Mouse (Mus musculus): Measurements from ENCODE around the gene Adgrg3. TPM values are rescaled to one million over a fixed set of nuclear protein-coding genes. Genes with fewer than 3 reads are reported as not detected.

The Adgrg3 gene
- polyA plus RNA-seq, 1 experiment from 2014 or later, result 3.6 TPM

DNA sequence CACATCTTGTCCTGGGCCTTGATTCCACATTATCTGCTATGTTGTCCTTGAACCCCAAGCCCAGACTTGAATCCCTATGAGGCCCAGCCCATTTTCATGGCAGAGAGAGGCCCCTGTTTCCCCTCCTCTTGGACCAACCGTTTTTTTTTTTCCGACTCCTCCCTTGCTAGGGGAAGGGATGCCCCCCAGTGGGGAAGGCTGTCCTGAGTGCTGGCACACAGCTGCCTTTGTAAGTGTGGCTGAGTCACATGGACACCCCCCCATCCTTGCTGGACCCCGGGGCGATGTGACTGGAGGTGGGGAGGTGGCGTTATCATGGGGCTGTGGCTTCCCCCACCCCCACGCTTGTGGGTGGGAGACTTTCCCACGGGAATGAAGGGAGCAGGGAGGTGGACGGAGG, 36.5 kb upstream of the Adgrg3 start:
- no peaks in the 10 kb centered on the region for H3K36me3 ChIP-seq (ENCODE audit: control insufficient read depth, insufficient read depth, low read length)
- 0 out of 2 replicates have a peak, but pooled peaks cover 4% of the 10 kb centered on the region for H3K27me3 ChIP-seq (replicated peaks; ENCODE audit: control insufficient read depth, insufficient read depth, low read length)
- no peak overlapping the region for H3K27ac ChIP-seq (ENCODE audit: low read depth)
- WGBS, result 55% methylated on average over 8 of the region's 8 CpGs
- DNase-seq (ENCODE audit: low spot score) (no peak), ATAC-seq (replicated peaks; ENCODE audit: low FRiP score, low TSS enrichment, low read depth) (no peak)
- no peak overlapping the region for H3K4me2 ChIP-seq (ENCODE audit: low read length)
- 0 out of 2 replicates have a peak, but pooled peaks cover 12% of the 10 kb centered on the region for H3K4me1 ChIP-seq (replicated peaks; ENCODE audit: control insufficient read depth, insufficient read depth, low read length)
- H3K9me3 ChIP-seq (ENCODE audit: control insufficient read depth, low read length), result no peaks in the 10 kb centered on the region
- no peak overlapping the region for H3K9ac ChIP-seq (ENCODE audit: low read length)
- no peak overlapping the region for H3K4me3 ChIP-seq (ENCODE audit: low read depth, low read length)

DNA sequence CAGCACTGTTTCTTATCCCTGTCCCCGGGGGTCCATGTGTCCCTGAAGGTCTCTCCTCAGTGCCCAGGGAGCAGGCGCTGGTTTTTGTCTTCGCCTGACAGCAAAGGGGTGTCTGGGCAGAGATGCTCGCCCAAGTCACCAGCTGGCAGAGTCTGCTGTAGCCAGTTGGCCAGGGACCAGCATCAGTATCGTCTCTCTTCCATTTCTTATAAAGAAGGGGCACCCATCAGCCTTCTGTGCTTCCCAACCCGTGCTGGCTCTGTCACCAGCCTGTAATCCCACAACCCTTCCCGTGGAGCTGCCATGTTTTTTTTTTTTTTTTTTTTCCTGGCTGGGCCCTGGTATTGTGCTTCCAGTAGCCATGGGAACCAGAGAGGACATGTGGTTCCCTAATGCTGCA, 35.6 kb upstream of the Adgrg3 start:
- H3K27me3 ChIP-seq (replicated peaks; ENCODE audit: control insufficient read depth, insufficient read depth, low read length), result 0 out of 2 replicates have a peak, but pooled peaks cover 2% of the 10 kb centered on the region
- H3K4me3 ChIP-seq (ENCODE audit: low read depth, low read length), result no peak overlapping the region
- H3K9ac ChIP-seq (ENCODE audit: low read length), result no peak overlapping the region
- WGBS, result 66% methylated on average over 7 of the region's 7 CpGs
- 0 out of 2 replicates have a peak, but pooled peaks cover 12% of the 10 kb centered on the region for H3K4me1 ChIP-seq (replicated peaks; ENCODE audit: control insufficient read depth, insufficient read depth, low read length)
- H3K27ac ChIP-seq (ENCODE audit: low read depth), result no peak overlapping the region
- H3K4me2 ChIP-seq (ENCODE audit: low read length), result no peak overlapping the region
- no peaks in the 10 kb centered on the region for H3K9me3 ChIP-seq (ENCODE audit: control insufficient read depth, low read length)
- no peak for ATAC-seq (replicated peaks; ENCODE audit: low FRiP score, low TSS enrichment, low read depth)
- no peak for DNase-seq (ENCODE audit: low spot score)
- no peaks in the 10 kb centered on the region for H3K36me3 ChIP-seq (ENCODE audit: control insufficient read depth, insufficient read depth, low read length)

DNA sequence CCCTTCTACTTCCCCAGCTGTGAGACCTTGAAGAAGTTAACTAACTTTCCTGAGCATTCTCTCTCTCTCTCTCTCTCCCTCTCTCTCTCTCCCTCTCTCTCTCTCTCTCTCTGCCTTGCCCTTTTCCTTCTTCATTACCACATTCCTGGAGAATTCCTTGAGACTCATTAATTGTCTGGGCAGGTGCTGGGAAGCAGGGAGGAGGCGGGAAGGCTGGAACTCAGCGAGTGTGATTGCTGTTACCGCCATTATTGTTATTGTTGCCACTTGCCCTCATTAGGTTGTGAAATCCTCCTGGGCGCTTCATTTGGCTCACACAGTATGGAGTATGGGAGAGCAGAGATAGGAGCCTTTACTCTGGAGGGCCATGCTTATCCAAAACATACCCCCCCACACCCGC, 34.3 kb upstream of the Adgrg3 start:
- ATAC-seq (replicated peaks; ENCODE audit: low FRiP score, low TSS enrichment, low read depth) (no peak), DNase-seq (ENCODE audit: low spot score) (no peak)
- Histone ChIP-seq H3K9ac (ENCODE audit: low read length) (no peak overlapping the region), H3K4me1 (replicated peaks; ENCODE audit: control insufficient read depth, insufficient read depth, low read length) (0 out of 2 replicates have a peak, but pooled peaks cover 12% of the 10 kb centered on the region), H3K4me3 (ENCODE audit: low read depth, low read length) (no peak overlapping the region), H3K27ac (ENCODE audit: low read depth) (no peak overlapping the region), H3K9me3 (ENCODE audit: control insufficient read depth, low read length) (no peaks in the 10 kb centered on the region), H3K4me2 (ENCODE audit: low read length) (no peak overlapping the region), H3K36me3 (ENCODE audit: control insufficient read depth, insufficient read depth, low read length) (no peaks in the 10 kb centered on the region), H3K27me3 (replicated peaks; ENCODE audit: control insufficient read depth, insufficient read depth, low read length) (no peaks in the 10 kb centered on the region)
- WGBS, result 28% methylated on average over 5 of the region's 5 CpGs

DNA sequence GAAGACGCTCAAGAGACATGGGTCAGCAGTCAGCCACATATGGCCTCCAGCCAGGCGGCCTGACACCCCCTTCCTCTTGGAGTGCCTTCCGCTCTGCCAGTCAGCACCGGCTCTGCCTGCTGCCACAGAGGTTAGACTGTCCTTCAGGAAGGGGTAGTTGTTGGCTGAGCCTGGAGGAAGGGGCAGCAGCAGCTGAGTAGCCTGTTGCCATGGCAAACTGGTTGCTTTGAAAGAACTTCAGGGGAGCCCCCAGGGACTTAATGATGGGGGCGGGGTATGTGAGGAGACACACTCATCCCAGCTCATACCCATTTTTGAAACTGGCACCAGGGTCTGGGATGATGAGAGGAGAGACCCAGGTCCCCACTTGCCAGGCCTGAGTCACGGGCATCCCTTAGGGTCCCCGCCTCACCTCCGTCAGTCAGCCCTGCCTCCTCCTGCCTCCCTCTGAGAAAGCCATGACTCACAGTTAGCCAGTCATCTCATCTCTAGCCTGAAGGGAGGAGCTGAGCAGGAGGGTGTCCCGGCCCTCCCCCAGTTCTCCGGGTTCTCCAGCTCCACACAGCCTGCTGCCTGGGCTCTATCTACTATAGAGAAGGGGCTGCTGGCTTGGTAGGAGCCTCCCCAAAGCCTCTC, 33.5 kb upstream of the Adgrg3 start:
- 0 out of 2 replicates have a peak, but pooled peaks cover 12% of the 10 kb centered on the region for H3K4me1 ChIP-seq (replicated peaks; ENCODE audit: control insufficient read depth, insufficient read depth, low read length)
- H3K4me3 ChIP-seq (ENCODE audit: low read depth, low read length), result no peak overlapping the region
- DNase-seq (ENCODE audit: low spot score), result no peak
- 33% methylated on average over 10 of the region's 10 CpGs for WGBS
- no peak overlapping the region for H3K9ac ChIP-seq (ENCODE audit: low read length)
- peak; percentile 45; the same call in 1 of the 2 replicates for ATAC-seq (replicated peaks; ENCODE audit: low FRiP score, low TSS enrichment, low read depth)
- no peaks in the 10 kb centered on the region for H3K36me3 ChIP-seq (ENCODE audit: control insufficient read depth, insufficient read depth, low read length)
- no peak overlapping the region for H3K27ac ChIP-seq (ENCODE audit: low read depth)
- no peak overlapping the region for H3K4me2 ChIP-seq (ENCODE audit: low read length)
- H3K9me3 ChIP-seq (ENCODE audit: control insufficient read depth, low read length), result no peaks in the 10 kb centered on the region
- no peaks in the 10 kb centered on the region for H3K27me3 ChIP-seq (replicated peaks; ENCODE audit: control insufficient read depth, insufficient read depth, low read length)

DNA sequence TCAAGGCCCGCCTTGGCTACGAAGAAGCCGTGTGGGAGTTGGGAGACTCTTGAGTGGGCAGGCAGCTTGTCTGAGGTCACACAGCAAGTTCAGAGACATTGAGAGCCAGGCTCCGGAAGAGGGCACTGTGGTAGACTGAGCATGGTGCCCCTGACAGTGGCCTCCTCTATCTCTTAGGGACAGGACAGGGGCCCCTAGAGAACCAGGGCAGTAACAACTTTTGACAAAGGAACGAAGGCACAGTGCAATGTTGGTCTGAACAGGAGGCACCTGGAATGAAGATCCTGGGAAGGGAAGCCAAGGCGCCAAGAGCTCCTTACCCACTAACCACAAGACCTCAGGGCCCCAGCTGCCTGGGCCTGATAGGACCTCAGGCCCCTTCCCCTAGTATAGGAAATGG, 32.5 kb upstream of the Adgrg3 start:
- Histone ChIP-seq H3K4me3 (ENCODE audit: low read depth, low read length) (no peak overlapping the region), H3K4me1 (replicated peaks; ENCODE audit: control insufficient read depth, insufficient read depth, low read length) (0 out of 2 replicates have a peak, but pooled peaks cover 12% of the 10 kb centered on the region), H3K27ac (ENCODE audit: low read depth) (no peak overlapping the region), H3K9me3 (ENCODE audit: control insufficient read depth, low read length) (no peaks in the 10 kb centered on the region), H3K36me3 (ENCODE audit: control insufficient read depth, insufficient read depth, low read length) (no peaks in the 10 kb centered on the region), H3K9ac (ENCODE audit: low read length) (no peak overlapping the region), H3K27me3 (replicated peaks; ENCODE audit: control insufficient read depth, insufficient read depth, low read length) (no peaks in the 10 kb centered on the region), H3K4me2 (ENCODE audit: low read length) (no peak overlapping the region)
- WGBS, result 83% methylated on average over 6 of the region's 6 CpGs
- ATAC-seq (replicated peaks; ENCODE audit: low FRiP score, low TSS enrichment, low read depth) (no peak), DNase-seq (ENCODE audit: low spot score) (no peak)

DNA sequence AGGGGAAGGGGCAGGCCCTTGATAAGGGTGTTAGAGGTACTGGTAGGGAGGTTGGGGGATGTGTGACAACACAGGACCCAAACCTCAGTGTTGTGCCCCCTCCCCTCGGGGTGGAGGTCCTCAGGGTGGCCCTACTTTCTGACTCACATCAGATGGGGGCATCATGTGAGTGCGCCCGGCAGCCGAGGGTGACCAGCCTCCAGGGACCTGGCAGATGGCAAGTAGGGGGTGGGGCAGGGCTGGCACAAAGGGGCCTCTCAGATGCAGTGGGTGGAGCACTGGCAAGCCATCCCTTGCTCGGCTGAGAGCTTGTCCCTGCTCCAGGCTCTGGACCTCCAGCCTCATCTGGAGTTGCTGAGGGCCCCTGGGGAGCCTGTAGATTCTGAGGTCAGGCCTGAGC, 30.8 kb upstream of the Adgrg3 start:
- Histone ChIP-seq H3K9me3 (ENCODE audit: control insufficient read depth, low read length) (no peaks in the 10 kb centered on the region), H3K27me3 (replicated peaks; ENCODE audit: control insufficient read depth, insufficient read depth, low read length) (no peaks in the 10 kb centered on the region), H3K4me3 (ENCODE audit: low read depth, low read length) (no peak overlapping the region), H3K36me3 (ENCODE audit: control insufficient read depth, insufficient read depth, low read length) (no peaks in the 10 kb centered on the region), H3K9ac (ENCODE audit: low read length) (no peak overlapping the region), H3K27ac (ENCODE audit: low read depth) (no peak overlapping the region), H3K4me1 (replicated peaks; ENCODE audit: control insufficient read depth, insufficient read depth, low read length) (0 out of 2 replicates have a peak, but pooled peaks cover 9% of the 10 kb centered on the region), H3K4me2 (ENCODE audit: low read length) (no peak overlapping the region)
- no peak for DNase-seq (ENCODE audit: low spot score)
- no peak for ATAC-seq (replicated peaks; ENCODE audit: low FRiP score, low TSS enrichment, low read depth)
- 57% methylated on average over 5 of the region's 5 CpGs for WGBS

DNA sequence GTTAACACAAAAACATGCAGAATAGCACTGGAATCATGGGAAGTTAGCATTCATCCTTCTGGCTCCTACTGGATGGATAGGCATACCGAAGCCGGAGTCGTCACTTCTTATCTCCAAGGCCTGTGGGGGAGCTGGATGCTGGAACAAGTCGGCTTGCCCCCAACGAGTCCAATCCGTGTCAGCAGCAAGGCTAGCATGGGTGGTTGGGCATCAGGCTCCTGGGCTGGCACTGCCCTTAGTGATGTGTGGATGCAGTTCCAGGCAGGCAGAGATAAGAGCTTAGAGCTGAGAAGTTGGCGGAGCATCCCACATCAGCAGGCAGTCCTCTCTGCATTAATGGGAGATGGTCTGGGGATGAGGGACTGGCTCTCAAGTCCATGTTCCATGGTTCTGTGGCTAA, 29.9 kb upstream of the Adgrg3 start:
- H3K4me1 ChIP-seq (replicated peaks; ENCODE audit: control insufficient read depth, insufficient read depth, low read length), result 0 out of 2 replicates have a peak, but pooled peaks cover 9% of the 10 kb centered on the region
- no peak overlapping the region for H3K4me2 ChIP-seq (ENCODE audit: low read length)
- no peaks in the 10 kb centered on the region for H3K36me3 ChIP-seq (ENCODE audit: control insufficient read depth, insufficient read depth, low read length)
- H3K4me3 ChIP-seq (ENCODE audit: low read depth, low read length), result no peak overlapping the region
- no peaks in the 10 kb centered on the region for H3K9me3 ChIP-seq (ENCODE audit: control insufficient read depth, low read length)
- H3K9ac ChIP-seq (ENCODE audit: low read length), result no peak overlapping the region
- H3K27ac ChIP-seq (ENCODE audit: low read depth), result no peak overlapping the region
- DNase-seq (ENCODE audit: low spot score), result no peak
- no peaks in the 10 kb centered on the region for H3K27me3 ChIP-seq (replicated peaks; ENCODE audit: control insufficient read depth, insufficient read depth, low read length)
- no peak for ATAC-seq (replicated peaks; ENCODE audit: low FRiP score, low TSS enrichment, low read depth)
- WGBS, result 90% methylated on average over 7 of the region's 7 CpGs

DNA sequence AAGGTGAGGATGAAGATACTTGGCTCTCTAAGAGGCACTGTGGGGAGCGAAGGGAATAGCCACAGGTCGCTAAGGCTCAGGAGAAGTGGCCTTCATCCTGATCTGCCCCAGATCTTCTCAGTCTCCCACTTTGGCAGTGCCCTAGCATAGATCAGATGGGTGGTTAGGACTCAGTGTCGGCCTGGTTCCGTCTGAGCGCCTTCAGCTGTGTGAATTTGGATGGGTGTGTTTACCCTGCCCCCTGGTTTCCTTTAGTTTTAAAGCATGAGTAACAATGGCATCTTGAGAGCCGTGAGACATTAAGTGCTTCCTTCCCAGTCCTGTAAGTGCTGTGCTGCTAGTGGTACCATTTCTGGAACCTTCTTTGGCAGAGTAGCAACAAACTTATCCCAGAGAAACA, 28.9 kb upstream of the Adgrg3 start:
- Histone ChIP-seq H3K4me1 (replicated peaks; ENCODE audit: control insufficient read depth, insufficient read depth, low read length) (0 out of 2 replicates have a peak, but pooled peaks cover 4% of the 10 kb centered on the region), H3K27me3 (replicated peaks; ENCODE audit: control insufficient read depth, insufficient read depth, low read length) (no peaks in the 10 kb centered on the region), H3K9me3 (ENCODE audit: control insufficient read depth, low read length) (no peaks in the 10 kb centered on the region), H3K36me3 (ENCODE audit: control insufficient read depth, insufficient read depth, low read length) (no peaks in the 10 kb centered on the region), H3K4me3 (ENCODE audit: low read depth, low read length) (no peak overlapping the region), H3K4me2 (ENCODE audit: low read length) (no peak overlapping the region), H3K27ac (ENCODE audit: low read depth) (no peak overlapping the region), H3K9ac (ENCODE audit: low read length) (no peak overlapping the region)
- ATAC-seq (replicated peaks; ENCODE audit: low FRiP score, low TSS enrichment, low read depth), result no peak
- DNase-seq (ENCODE audit: low spot score), result no peak
- 75% methylated on average over 6 of the region's 6 CpGs for WGBS

DNA sequence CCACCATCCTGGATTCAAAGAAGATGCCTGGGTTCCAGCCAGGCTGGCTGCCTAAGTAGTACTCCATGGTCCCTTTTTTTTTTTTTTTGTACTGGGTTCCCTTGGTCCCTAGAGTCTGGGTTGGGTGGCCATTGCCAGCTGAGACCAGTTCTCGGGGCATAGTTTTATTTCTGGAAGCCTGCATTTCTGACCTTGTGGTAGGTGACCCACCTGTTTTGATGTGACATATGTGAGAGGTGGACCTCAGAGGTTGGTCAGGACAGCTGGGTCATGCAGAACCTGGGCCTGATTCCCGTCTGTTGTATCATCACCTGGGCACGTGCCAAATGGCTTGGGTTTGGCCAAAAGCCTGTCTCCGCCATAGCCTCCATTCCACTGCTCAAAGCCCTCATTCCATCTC, 27.8 kb upstream of the Adgrg3 start:
- H3K27ac ChIP-seq (ENCODE audit: low read depth), result no peak overlapping the region
- H3K9ac ChIP-seq (ENCODE audit: low read length), result no peak overlapping the region
- H3K4me2 ChIP-seq (ENCODE audit: low read length), result no peak overlapping the region
- ATAC-seq (replicated peaks; ENCODE audit: low FRiP score, low TSS enrichment, low read depth), result no peak
- H3K4me1 ChIP-seq (replicated peaks; ENCODE audit: control insufficient read depth, insufficient read depth, low read length), result 0 out of 2 replicates have a peak, but pooled peaks cover 8% of the 10 kb centered on the region
- H3K36me3 ChIP-seq (ENCODE audit: control insufficient read depth, insufficient read depth, low read length), result no peaks in the 10 kb centered on the region
- DNase-seq (ENCODE audit: low spot score), result no peak
- 89% methylated on average over 4 of the region's 4 CpGs for WGBS
- no peaks in the 10 kb centered on the region for H3K27me3 ChIP-seq (replicated peaks; ENCODE audit: control insufficient read depth, insufficient read depth, low read length)
- H3K4me3 ChIP-seq (ENCODE audit: low read depth, low read length), result no peak overlapping the region
- H3K9me3 ChIP-seq (ENCODE audit: control insufficient read depth, low read length), result no peaks in the 10 kb centered on the region
